Mouse (Mus musculus) liver, postnatal 0 days (tissue): ENCODE results near the gene Zfp217. TPM values are rescaled to one million over a fixed set of nuclear protein-coding genes. Genes with fewer than 3 reads are reported as not detected.
"Not testable (repeated sequence)": the region's sequence is repeated elsewhere in the genome, so short reads cannot be mapped to it uniquely, and the experiment has no call there.

Experiments
- ATAC-seq: fragments of 200-750 bp; cut with Nextera tagmentation; 2 replicates; pipeline ENCODE4 v1.8.0; 2017; ENCODE audit warnings: mild to moderate bottlenecking, moderate library complexity
- DNase-seq: peaks from one replicate; pipeline ENCODE4 v3.0.0-alpha.2; 2016
- H3K27ac ChIP-seq: fragments of 300-500 bp; sonication (generic); 2 replicates; pipeline ENCODE4 v1.5.1; 2014; ENCODE audit warnings: antibody characterized with exemption, moderate library complexity, mild to moderate bottlenecking, low read depth
- H3K27me3 ChIP-seq: fragments of 300-500 bp; sonication (generic); 2 replicates; pipeline ENCODE4 v1.6.1; 2014; ENCODE audit warnings: low read length, control low read depth, mixed read lengths; ENCODE audit not compliant: insufficient read depth
- H3K36me3 ChIP-seq: fragments of 300-500 bp; sonication (generic); replicated peaks from 2 replicates; pipeline ENCODE4 v1.6.1; 2014; ENCODE audit warnings: mild to moderate bottlenecking, control low read depth, low read length, moderate library complexity, mixed read lengths; ENCODE audit not compliant: insufficient read depth
- H3K4me1 ChIP-seq: fragments of 300-500 bp; sonication (generic); 2 replicates; pipeline ENCODE4 v1.6.1; 2014; ENCODE audit warnings: antibody characterized with exemption, mild to moderate bottlenecking, control low read depth; ENCODE audit not compliant: insufficient read depth
- H3K4me2 ChIP-seq: fragments of 300-500 bp; sonication (generic); 2 replicates; pipeline ENCODE4 v1.6.1; 2014; ENCODE audit warnings: low read depth, mild to moderate bottlenecking, low read length, moderate library complexity, mixed read lengths
- H3K4me3 ChIP-seq: fragments of 300-500 bp; sonication (generic); 2 replicates; pipeline ENCODE4 v1.5.1; 2014; ENCODE audit warnings: low read depth, low read length
- H3K9ac ChIP-seq: fragments of 300-500 bp; sonication (generic); replicated peaks from 2 replicates; pipeline ENCODE4 v1.6.1; 2014; ENCODE audit warnings: mild to moderate bottlenecking, moderate library complexity
- H3K9me3 ChIP-seq: fragments of 300-500 bp; sonication (generic); 2 replicates; pipeline ENCODE4 v1.6.1; 2016; ENCODE audit warnings: mild to moderate bottlenecking, control low read depth, low read length, mixed read lengths
- CTCF ChIP-seq: sonication (generic); IDR thresholded peaks from 2 replicates; pipeline ENCODE4 v1.5.1; 2016; ENCODE audit warnings: antibody characterized with exemption, low read depth
- EP300 ChIP-seq: IDR thresholded peaks from 2 replicates; pipeline ENCODE4 v1.6.1; 2016; ENCODE audit warnings: antibody characterized with exemption, low read depth, mild to moderate bottlenecking
- WGBS: fragments of 180-500 bp; shearing (Covaris S2); extraction: QIAGEN DNeasy Blood & Tissue Kit; methylation state at CpG from one replicate; pipeline ENCODE4 v1.1.7; 2014; ENCODE audit not compliant: insufficient replicate concordance; 5-methylcytosine and 5-hydroxymethylcytosine counted together
- polyA plus RNA-seq: library from polyadenylated mRNA; unstranded; fragments of >200 nt; fragmentation: Nextera tagmentation; extraction: Ambion mirVana; gene quantifications from 2 replicates; pipeline ENCODE4 v1.2.1, GENCODE M21; 2015

Zfp217 gene
- polyA plus RNA-seq, 1 experiment from 2014 or later = 2.1 TPM

DNA sequence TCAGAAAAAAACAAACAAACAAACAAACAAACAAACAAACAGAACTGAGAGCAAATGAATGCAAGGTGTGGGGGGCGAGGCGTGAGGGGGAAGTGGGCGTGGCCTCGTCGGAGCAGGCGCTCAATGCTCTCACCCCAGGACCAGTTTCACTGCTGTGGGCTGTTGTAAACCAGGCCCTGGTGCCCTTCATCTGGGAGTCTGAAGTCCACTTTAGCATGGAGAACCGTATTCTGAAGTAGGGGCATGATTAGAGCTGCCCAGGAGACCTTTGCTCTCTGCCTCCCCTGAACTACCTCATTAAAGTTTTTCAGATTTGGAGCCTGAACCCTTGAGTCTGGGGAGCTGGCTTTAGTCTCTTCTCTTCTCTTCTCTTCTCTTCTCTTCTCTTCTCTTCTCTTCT lies 40.8 kb upstream of the Zfp217 start:
- H3K9ac ChIP-seq = no peak overlapping the region
- ATAC-seq (no peak), DNase-seq (no peak)
- WGBS = 75% methylated on average over 7 of the region's 7 CpGs
- no peak for TF ChIP-seq EP300
- TF ChIP-seq CTCF = no peak
- no peaks in the 10 kb centered on the region for H3K9me3 ChIP-seq
- H3K27me3 ChIP-seq = no peaks in the 10 kb centered on the region
- H3K4me1 ChIP-seq = peaks cover 12% of the 10 kb centered on the region; the same call in 1 of the 2 replicates
- H3K4me2 ChIP-seq = no peak overlapping the region
- H3K36me3 ChIP-seq = no peaks in the 10 kb centered on the region
- no peak overlapping the region for H3K27ac ChIP-seq
- no peak overlapping the region for H3K4me3 ChIP-seq

GRCm38 (mm10) chr2:170185137-170185837 lies 37.4 kb upstream of the Zfp217 start:
- peak overlapping the region; percentile 44 for H3K4me3 ChIP-seq
- peak; percentile 33; the same call in 1 of the 2 replicates for ATAC-seq
- H3K4me1 ChIP-seq = peaks cover 11% of the 10 kb centered on the region; the same call in 1 of the 2 replicates
- 43% methylated on average over 4 of the region's 4 CpGs for WGBS
- TF ChIP-seq EP300 (no peak), CTCF (no peak)
- no peaks in the 10 kb centered on the region for H3K9me3 ChIP-seq
- peak overlapping the region; percentile 78 for H3K27ac ChIP-seq
- 0 out of 2 replicates have a peak overlapping the region, but pooled peaks have one; percentile 37 for H3K9ac ChIP-seq
- no peak for DNase-seq
- H3K27me3 ChIP-seq = no peaks in the 10 kb centered on the region
- H3K36me3 ChIP-seq = no peaks in the 10 kb centered on the region
- peak overlapping the region; percentile 79 for H3K4me2 ChIP-seq

GRCm38 (mm10) chr2:170184175-170184983 lies 36.5 kb upstream of the Zfp217 start:
- H3K27me3 ChIP-seq = no peaks in the 10 kb centered on the region
- peak overlapping the region; percentile 79 for H3K4me2 ChIP-seq
- peaks cover 14% of the 10 kb centered on the region for H3K4me1 ChIP-seq
- no peak for TF ChIP-seq CTCF
- TF ChIP-seq EP300 = no peak
- peak; percentile 93 for ATAC-seq
- H3K36me3 ChIP-seq = no peaks in the 10 kb centered on the region
- H3K9me3 ChIP-seq = no peaks in the 10 kb centered on the region
- under 1% methylated on average over 31 of the region's 33 CpGs for WGBS
- H3K27ac ChIP-seq = peak overlapping the region; percentile 78
- peak overlapping the region; percentile 44 for H3K4me3 ChIP-seq
- H3K9ac ChIP-seq = peak overlapping the region; percentile 37; the same call in 1 of the 2 replicates
- peak; percentile 82 for DNase-seq

GRCm38 (mm10) chr2:170183851-170184174 lies 35.9 kb upstream of the Zfp217 start:
- Histone ChIP-seq H3K27me3 (no peaks in the 10 kb centered on the region), H3K4me1 (peaks cover 14% of the 10 kb centered on the region), H3K4me3 (peak overlapping the region; percentile 44), H3K9ac (no peak overlapping the region), H3K4me2 (peak overlapping the region; percentile 79), H3K9me3 (no peaks in the 10 kb centered on the region), H3K27ac (peak overlapping the region; percentile 78), H3K36me3 (no peaks in the 10 kb centered on the region)
- TF ChIP-seq CTCF = no peak
- TF ChIP-seq EP300 = no peak
- ATAC-seq = no peak; the same call in 1 of the 2 replicates
- no peak for DNase-seq
- WGBS = 53% methylated on average over 4 of the region's 4 CpGs

GRCm38 (mm10) chr2:170181862-170182261 lies 34.0 kb upstream of the Zfp217 start:
- no peak for ATAC-seq
- Histone ChIP-seq H3K27ac (no peak overlapping the region), H3K4me1 (peaks cover 20% of the 10 kb centered on the region), H3K9me3 (no peaks in the 10 kb centered on the region), H3K4me2 (no peak overlapping the region), H3K9ac (no peak overlapping the region), H3K36me3 (no peaks in the 10 kb centered on the region), H3K27me3 (no peaks in the 10 kb centered on the region), H3K4me3 (no peak overlapping the region)
- no peak for DNase-seq
- TF ChIP-seq EP300 (no peak), CTCF (no peak)
- 77% methylated on average over 6 of the region's 6 CpGs for WGBS

DNA sequence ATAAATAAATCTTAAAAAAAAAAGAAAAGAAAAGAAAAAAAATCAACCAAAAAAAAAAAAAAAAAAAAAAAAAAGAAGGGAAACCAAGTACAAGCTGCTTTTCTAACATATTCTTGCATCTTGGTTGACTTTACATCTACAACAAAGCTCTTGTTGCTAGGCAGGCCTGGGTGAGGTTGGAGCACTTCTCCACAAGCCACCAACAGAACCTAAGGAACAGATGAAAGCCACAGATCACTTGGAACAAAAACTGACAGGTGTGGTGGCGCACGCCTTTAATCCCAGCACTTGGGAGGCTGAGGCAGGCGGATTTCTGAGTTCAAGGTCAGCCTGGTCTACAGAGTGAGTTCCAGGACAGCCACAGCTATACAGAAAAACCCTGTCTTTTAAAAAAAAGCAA lies 32.9 kb upstream of the Zfp217 start:
- H3K9ac ChIP-seq, H3K36me3 ChIP-seq, DNase-seq, H3K27me3 ChIP-seq, H3K27ac ChIP-seq, H3K4me2 ChIP-seq, H3K4me3 ChIP-seq, H3K9me3 ChIP-seq, ATAC-seq: not testable (repeated sequence)
- H3K4me1 ChIP-seq = peaks cover 28% of the 10 kb centered on the region
- 86% methylated on average over 3 of the region's 3 CpGs for WGBS
